Mouse (Mus musculus): ENCODE results near the gene Tomm7. TPM values are rescaled to one million over a fixed set of nuclear protein-coding genes. Genes with fewer than 3 reads are reported as not detected.

Tomm7 gene
- total RNA-seq, 2 experiments from 2014 or later: 48.3 to 51.0 TPM

Other genes starting within 250 kb of the Tomm7 start
- 10 to 100 TPM; 23.8 to 31.2 TPM for gene Srpk2, start 159.5 kb downstream of the Tomm7 start, total RNA-seq (2021)
- 10 to 100 TPM in 1 of 2 experiments, 1 to 10 TPM in 1; 8.8 to 13.0 TPM for gene Pus7, start 60.5 kb downstream of the Tomm7 start, total RNA-seq (2021)
- 1 to 10 TPM; 7.1 to 8.0 TPM for gene Rint1, start 56.5 kb downstream of the Tomm7 start, total RNA-seq (2021)
- gene Fam126a, start 186.5 kb upstream of the Tomm7 start, total RNA-seq (2021): 10 to 100 TPM in 1 of 2 experiments, 1 to 10 TPM in 1; 9.5 to 12.6 TPM

Data from gastrocnemius, postnatal 14 days (tissue).